Mouse (Mus musculus) forebrain, embryonic 12.5 days (tissue): ENCODE data around the gene Cntnap2. TPM values are rescaled to one million over a fixed set of nuclear protein-coding genes. Genes with fewer than 3 reads are reported as not detected.
"Not testable (repeated sequence)": the region's sequence is repeated elsewhere in the genome, so short reads cannot be mapped to it uniquely, and the experiment has no call there.

Source experiments
- ATAC-seq: fragments of 200-750 bp; cut with Nextera tagmentation; 2 replicates; pipeline ENCODE4 v1.8.0; 2017; ENCODE audit warnings: moderate TSS enrichment; ENCODE audit not compliant: low FRiP score
- H3K27ac ChIP-seq: fragments of 300-500 bp; sonication (generic); 2 replicates; pipeline ENCODE4 v1.5.1; 2016; ENCODE audit warnings: mild to moderate bottlenecking
- H3K27me3 ChIP-seq: fragments of 300-500 bp; sonication (generic); 2 replicates; pipeline ENCODE4 v1.6.1; 2016; ENCODE audit warnings: mild to moderate bottlenecking
- H3K36me3 ChIP-seq: fragments of 300-500 bp; sonication (generic); replicated peaks from 2 replicates; pipeline ENCODE4 v1.6.1; 2016; ENCODE audit warnings: mild to moderate bottlenecking
- H3K4me1 ChIP-seq: fragments of 300-500 bp; sonication (generic); 2 replicates; pipeline ENCODE4 v1.6.1; 2016
- H3K4me2 ChIP-seq: fragments of 300-500 bp; sonication (generic); 2 replicates; pipeline ENCODE4 v1.6.1; 2016; ENCODE audit warnings: mild to moderate bottlenecking, moderate library complexity
- H3K4me3 ChIP-seq: fragments of 300-500 bp; sonication (generic); replicated peaks from 2 replicates; pipeline ENCODE4 v1.5.1; 2016; ENCODE audit warnings: mild to moderate bottlenecking
- H3K9ac ChIP-seq: fragments of 300-500 bp; sonication (generic); 2 replicates; pipeline ENCODE4 v1.6.1; 2016; ENCODE audit warnings: mild to moderate bottlenecking
- H3K9me3 ChIP-seq: fragments of 300-500 bp; sonication (generic); 2 replicates; pipeline ENCODE4 v1.6.1; 2016
- WGBS: fragments of 180-500 bp; shearing (Covaris S2); methylation state at CpG from one replicate; pipeline ENCODE4 v1.1.7; 2016; 5-methylcytosine and 5-hydroxymethylcytosine counted together
- polyA plus RNA-seq: library from polyadenylated mRNA; unstranded; fragments of >200 nt; fragmentation: Nextera tagmentation; extraction: Ambion mirVana; gene quantifications from 2 replicates; pipeline ENCODE4 v1.2.1, GENCODE M21; 2016

The Cntnap2 gene
- polyA plus RNA-seq, 1 experiment from 2014 or later, result 99.3 TPM

DNA sequence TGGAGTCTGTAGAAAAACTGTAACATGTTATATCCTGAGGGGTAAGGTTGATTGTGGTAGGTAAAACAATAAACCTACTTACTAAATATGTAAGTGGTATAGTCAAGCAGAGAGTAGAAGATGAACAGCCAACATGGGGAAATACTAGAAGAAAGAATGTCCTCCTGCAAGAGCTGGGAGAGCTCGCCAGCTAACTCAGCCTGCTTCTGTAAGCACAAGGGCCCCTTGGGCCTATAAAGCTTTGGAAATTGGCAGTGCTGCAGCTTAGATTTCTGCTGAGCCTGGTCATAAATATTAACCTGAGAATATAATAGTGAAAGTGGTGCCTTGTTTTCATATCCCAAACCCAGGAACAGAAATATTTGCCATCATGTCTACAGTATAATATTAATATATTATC, 2164.4 kb downstream of the Cntnap2 start:
- ATAC-seq, H3K9ac ChIP-seq, H3K9me3 ChIP-seq, H3K27ac ChIP-seq, H3K27me3 ChIP-seq, H3K4me3 ChIP-seq, H3K4me2 ChIP-seq, H3K36me3 ChIP-seq: not testable (repeated sequence)
- WGBS, result 70% methylated on average over 1 of the region's 1 CpGs
- H3K4me1 ChIP-seq, result peaks cover 15% of the 10 kb centered on the region

DNA sequence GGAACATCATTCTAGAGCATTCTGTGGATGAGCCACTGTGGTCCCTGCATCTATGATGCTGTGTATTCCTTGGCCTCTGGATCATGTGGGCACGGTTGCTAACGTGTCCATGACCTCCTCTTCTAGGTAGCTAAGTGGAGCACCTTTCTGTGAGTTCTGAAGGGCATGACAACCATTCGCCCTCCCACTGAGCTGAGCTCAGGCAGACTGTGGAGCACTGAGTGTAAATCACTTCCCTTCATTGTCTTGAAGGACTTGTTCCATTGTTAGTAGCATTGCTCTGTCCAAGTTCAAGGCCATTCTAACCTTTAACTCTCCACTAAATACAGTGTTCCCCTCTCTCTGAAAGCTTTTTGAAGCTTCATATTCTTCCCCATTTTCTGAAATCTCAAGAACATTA, 2166.2 kb downstream of the Cntnap2 start:
- not testable (repeated sequence) for ATAC-seq, H3K27me3 ChIP-seq, H3K27ac ChIP-seq, H3K4me2 ChIP-seq, H3K4me3 ChIP-seq, H3K36me3 ChIP-seq, H3K9ac ChIP-seq, H3K9me3 ChIP-seq
- 81% methylated on average over 3 of the region's 3 CpGs for WGBS
- peaks cover 20% of the 10 kb centered on the region for H3K4me1 ChIP-seq

DNA sequence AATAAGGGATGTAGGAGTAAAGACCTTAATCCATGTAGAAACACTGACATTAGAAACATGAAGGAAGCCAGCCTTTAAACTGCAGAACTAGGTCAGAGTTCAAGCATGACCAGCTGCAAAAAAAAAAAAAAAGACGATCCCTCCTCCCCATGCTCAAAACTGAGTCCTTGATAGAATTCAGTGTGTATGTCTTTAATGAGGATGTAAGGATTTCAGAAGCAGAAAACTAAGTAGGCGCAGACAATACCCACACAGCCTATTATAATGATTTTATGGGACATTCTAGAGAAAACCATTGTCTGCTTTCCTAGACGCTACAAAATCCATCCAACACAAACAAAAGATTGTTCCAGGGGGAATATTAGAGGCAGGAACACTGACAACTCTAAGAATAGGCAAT, 2168.4 kb downstream of the Cntnap2 start:
- Histone ChIP-seq H3K27ac (peak overlapping the region; percentile 59), H3K9me3 (no peaks in the 10 kb centered on the region), H3K9ac (no peak overlapping the region), H3K27me3 (no peaks in the 10 kb centered on the region), H3K4me2 (no peak overlapping the region), H3K4me3 (no peak overlapping the region), H3K36me3 (no peaks in the 10 kb centered on the region), H3K4me1 (peaks cover 20% of the 10 kb centered on the region)
- WGBS, result 16% methylated on average over 3 of the region's 3 CpGs
- ATAC-seq, result no peak

DNA sequence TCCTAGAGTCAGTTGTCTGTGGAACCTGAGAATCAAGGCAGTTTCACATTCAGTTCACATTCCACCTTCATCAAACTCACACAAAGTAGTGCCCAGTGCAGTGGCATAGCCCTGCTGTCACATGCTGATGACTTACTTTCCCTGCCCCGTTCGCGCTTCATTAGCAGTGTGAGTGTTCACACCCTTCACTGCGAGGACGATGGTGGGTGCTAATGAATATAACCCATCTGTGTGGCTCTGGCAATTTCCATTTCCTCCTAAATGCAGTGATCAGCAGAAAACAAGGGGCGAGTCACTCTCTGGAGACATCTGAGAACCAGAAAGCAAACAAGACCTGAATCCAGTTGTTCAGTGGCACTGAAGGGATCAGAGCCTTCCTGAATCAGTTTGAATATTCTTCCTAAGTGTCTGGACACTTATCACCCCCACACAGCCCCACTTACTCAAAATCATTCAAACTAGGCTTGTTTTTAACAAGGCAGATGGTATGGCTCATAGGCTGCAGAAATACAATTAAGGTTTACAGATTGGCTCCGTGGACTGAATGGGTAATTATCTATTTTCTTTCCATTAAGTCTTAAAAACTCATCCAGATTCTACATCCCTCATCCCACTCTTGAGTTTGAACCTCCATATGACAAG, 2169.6 kb downstream of the Cntnap2 start:
- peak; percentile 92 for ATAC-seq
- Histone ChIP-seq H3K27ac (peak overlapping the region; percentile 76), H3K36me3 (no peaks in the 10 kb centered on the region), H3K27me3 (no peaks in the 10 kb centered on the region), H3K9ac (no peak overlapping the region), H3K4me2 (no peak overlapping the region), H3K4me3 (no peak overlapping the region), H3K9me3 (no peaks in the 10 kb centered on the region), H3K4me1 (peaks cover 20% of the 10 kb centered on the region)
- WGBS, result 49% methylated on average over 7 of the region's 7 CpGs

DNA sequence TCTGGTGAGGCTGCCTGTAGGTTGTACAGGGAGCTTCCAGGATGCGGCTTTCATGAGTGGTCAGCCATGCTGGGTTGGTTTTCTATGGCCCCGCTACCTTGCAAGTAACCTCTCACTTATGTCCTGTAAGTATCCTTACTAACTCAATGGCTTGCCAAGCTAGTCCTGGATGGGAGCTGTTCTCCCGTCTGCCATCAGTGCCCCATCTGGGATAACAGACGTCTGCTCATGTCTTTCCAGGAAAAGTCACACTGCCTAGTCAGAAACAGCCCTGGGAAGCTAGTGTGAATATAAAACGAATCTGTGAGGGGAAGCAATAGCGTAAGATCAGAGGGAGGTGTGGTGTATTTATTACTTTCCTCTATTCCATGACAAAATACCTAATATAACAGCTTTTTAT, 2172.4 kb downstream of the Cntnap2 start:
- Histone ChIP-seq H3K27ac (peak overlapping the region; percentile 37; the same call in 1 of the 2 replicates), H3K4me2 (no peak overlapping the region), H3K36me3 (no peaks in the 10 kb centered on the region), H3K4me3 (no peak overlapping the region), H3K27me3 (no peaks in the 10 kb centered on the region), H3K9ac (no peak overlapping the region), H3K4me1 (peaks cover 19% of the 10 kb centered on the region), H3K9me3 (no peaks in the 10 kb centered on the region)
- no peak for ATAC-seq
- WGBS, result 69% methylated on average over 6 of the region's 6 CpGs

DNA sequence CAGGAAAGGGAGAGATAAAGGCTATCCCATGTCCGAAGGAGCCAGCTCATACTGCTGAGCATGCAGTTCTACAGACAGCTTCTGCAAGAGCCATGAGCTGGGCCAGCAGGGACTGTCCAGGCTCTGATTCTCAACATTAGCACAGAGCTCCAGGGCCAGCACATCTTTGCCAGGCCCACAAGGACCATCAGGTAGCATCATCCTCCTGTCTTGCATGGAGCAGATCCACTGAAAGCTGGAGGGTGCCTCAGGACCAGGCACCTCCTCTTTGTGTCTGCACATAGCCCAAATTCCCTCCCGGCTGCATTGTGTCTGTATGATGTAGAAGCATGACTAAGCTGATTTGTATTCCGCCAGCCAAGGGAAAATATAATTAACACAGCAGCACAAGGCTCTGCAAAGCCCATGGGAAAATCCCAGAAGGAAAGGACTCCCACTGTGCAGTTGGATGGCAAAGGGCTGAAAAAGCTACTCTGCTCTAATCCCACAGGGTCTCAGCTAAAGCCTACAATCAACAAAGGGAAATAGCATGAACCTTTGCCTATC, 2180.3 kb downstream of the Cntnap2 start:
- 5% methylated on average over 3 of the region's 3 CpGs for WGBS
- no peak overlapping the region for H3K4me3 ChIP-seq
- H3K4me2 ChIP-seq, result peak overlapping the region; percentile 23; the same call in 1 of the 2 replicates
- H3K9me3 ChIP-seq, result no peaks in the 10 kb centered on the region
- peaks cover 34% of the 10 kb centered on the region for H3K4me1 ChIP-seq
- H3K27ac ChIP-seq, result peak overlapping the region; percentile 95
- H3K27me3 ChIP-seq, result no peaks in the 10 kb centered on the region
- peak; percentile 87 for ATAC-seq
- no peaks in the 10 kb centered on the region for H3K36me3 ChIP-seq
- no peak overlapping the region for H3K9ac ChIP-seq

DNA sequence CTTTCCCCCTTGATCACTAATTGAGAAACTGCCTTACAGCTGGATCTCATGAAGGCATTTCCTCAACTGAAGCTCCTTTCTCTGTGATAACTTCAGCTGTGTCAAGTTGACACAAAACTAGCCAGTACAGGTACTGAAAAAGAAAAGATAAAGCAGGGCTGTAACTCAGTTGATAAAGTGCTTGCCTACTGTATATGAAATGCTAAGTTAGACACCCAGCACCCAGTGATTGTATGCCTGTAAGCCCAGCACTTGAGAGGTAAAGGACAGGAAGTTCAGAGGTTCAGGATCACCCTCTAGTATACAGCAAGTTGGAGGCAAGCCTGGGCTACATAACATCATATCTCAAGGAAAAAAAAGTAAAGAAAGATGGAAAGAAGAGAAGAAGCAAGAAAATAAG, 2182.2 kb downstream of the Cntnap2 start:
- H3K4me1 ChIP-seq, result peaks cover 48% of the 10 kb centered on the region

DNA sequence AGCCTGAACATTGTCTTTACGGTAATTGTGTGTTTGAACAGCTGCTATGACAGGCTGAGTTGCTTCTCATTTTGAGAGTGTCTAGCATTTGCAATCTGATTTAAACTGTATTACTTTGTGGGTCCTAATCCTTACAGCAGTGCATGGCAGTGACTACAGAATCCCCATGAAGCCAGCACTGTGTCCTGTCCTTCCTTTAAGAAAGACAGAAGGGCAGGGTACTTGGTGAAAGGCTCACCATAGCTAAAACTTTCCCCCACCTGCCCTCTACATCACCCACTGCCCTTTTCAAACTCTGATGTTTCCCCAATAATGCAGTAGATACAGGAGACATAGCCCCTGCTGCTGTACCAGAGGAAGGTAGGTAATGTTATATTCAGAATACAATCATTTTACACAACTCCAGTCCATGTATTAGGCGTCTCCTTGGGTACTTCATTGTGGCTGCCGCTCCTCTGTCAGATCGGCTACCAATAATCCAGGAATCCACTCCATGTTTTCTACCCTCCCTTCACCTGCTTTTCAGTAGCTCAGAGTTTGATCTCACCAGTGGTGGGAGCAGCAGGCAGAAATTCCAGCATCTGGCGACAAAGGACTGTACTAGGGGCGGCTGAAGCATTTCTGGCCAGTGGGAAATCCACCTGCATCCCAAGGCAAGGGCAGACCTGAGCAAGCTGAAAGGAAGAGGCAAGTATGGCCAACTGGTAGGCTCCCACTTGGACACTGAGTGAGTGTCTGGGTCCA, 2184.9 kb downstream of the Cntnap2 start:
- ATAC-seq, result peak; percentile 86
- 15% methylated on average over 6 of the region's 6 CpGs for WGBS

More for the DNA sequence above, 2182.2 kb downstream of the Cntnap2 start:
- H3K9ac ChIP-seq, result no peak overlapping the region
- no peak overlapping the region for H3K27ac ChIP-seq
- H3K36me3 ChIP-seq, result no peaks in the 10 kb centered on the region
- H3K27me3 ChIP-seq, result no peaks in the 10 kb centered on the region
- ATAC-seq, result no peak
- H3K4me2 ChIP-seq, result no peak overlapping the region
- no peak overlapping the region for H3K4me3 ChIP-seq
- no peaks in the 10 kb centered on the region for H3K9me3 ChIP-seq

DNA sequence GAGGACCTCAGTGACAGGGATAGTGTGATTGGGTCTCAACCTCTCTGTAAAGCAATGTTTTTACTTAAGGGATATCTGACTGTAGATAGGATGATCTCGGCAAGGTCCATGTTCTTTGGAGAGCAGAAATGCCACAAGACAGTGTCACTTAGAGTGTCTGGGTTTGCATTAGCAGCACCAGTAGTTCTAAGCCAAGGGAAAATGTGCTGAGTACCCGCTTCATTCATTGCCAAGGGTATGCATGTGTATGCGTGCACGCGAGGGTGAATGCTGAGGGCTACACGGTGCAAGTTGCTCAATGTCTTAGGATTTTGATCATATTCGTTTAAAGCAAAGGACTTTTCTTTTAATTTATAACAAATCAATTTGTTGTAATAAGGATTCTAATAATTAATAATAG, 2185.5 kb downstream of the Cntnap2 start:
- WGBS, result 9% methylated on average over 7 of the region's 7 CpGs
- Histone ChIP-seq H3K9me3 (no peaks in the 10 kb centered on the region), H3K4me3 (peak overlapping the region; percentile 54), H3K27me3 (no peaks in the 10 kb centered on the region), H3K4me2 (peak overlapping the region; percentile 67), H3K9ac (peak overlapping the region; percentile 65), H3K36me3 (peaks cover 9% of the 10 kb centered on the region; the same call in 1 of the 2 replicates), H3K4me1 (peaks cover 52% of the 10 kb centered on the region), H3K27ac (peak overlapping the region; percentile 92)
- peak; percentile 75 for ATAC-seq

More for the DNA sequence above, 2184.9 kb downstream of the Cntnap2 start:
- peak overlapping the region; percentile 54 for H3K4me3 ChIP-seq
- H3K4me2 ChIP-seq, result peak overlapping the region; percentile 67
- H3K36me3 ChIP-seq, result peaks cover 9% of the 10 kb centered on the region; the same call in 1 of the 2 replicates
- H3K27ac ChIP-seq, result peak overlapping the region; percentile 92
- H3K9me3 ChIP-seq, result no peaks in the 10 kb centered on the region
- peak overlapping the region; percentile 65 for H3K9ac ChIP-seq
- H3K4me1 ChIP-seq, result peaks cover 52% of the 10 kb centered on the region
- H3K27me3 ChIP-seq, result no peaks in the 10 kb centered on the region

DNA sequence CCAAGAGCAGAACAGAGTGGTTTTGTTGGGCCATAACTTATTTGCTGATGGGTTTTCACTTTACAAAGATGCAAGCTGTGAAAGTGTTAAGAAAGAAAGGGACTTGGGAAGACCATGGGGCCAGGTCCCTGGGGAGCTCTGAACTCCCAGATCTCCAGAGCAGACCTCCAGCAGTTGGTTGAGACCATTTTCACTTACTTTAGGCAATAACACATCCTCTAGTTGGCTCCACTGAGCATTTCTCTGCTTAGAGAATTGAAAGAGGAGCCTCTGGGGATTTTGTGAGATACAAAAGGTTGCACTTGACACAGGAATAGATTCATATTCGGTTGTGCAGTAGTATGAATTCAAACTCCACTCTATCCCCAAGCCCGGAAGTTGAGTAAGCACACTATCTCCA, 2196.1 kb downstream of the Cntnap2 start:
- ATAC-seq, result no peak
- Histone ChIP-seq H3K9ac (no peak overlapping the region), H3K36me3 (peaks cover 10% of the 10 kb centered on the region), H3K27ac (no peak overlapping the region), H3K4me2 (no peak overlapping the region), H3K9me3 (no peaks in the 10 kb centered on the region), H3K4me1 (peaks cover 38% of the 10 kb centered on the region), H3K4me3 (no peak overlapping the region), H3K27me3 (no peaks in the 10 kb centered on the region)
- WGBS, result 82% methylated on average over 2 of the region's 2 CpGs

DNA sequence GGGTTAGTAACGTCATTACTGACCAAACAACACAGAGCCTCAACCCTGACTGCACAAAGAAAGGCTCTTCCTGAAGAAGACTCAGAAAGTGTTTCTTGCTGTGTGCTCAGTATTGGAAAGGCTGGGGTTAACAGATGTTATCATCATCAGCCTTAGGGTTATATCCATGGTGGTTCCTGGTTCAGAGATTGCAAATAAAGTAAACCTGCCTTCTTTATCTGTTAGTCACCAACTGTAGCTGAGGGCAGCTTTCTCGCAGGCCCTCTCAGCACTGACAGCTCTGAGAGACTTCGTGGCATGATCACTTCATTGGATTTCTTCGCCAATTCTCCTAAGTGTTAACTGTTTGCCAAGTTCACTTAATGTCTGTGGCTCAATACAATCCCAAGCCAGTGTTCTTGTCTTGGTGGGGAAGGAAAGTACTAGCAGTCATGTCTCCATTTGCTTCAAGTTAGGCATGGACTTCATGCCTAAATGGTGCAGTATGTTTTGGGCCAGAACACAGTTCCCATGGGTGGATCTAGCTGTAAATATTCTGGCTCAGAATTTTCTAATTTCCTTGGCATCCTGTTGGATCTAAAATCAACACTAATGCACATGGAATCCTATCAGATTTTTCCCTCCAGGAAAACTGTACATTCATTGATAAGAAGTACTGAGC, 2197.2 kb downstream of the Cntnap2 start:
- 85% methylated on average over 4 of the region's 4 CpGs for WGBS
- H3K27me3 ChIP-seq, result no peaks in the 10 kb centered on the region
- no peak overlapping the region for H3K4me3 ChIP-seq
- ATAC-seq, result no peak
- peaks cover 40% of the 10 kb centered on the region for H3K4me1 ChIP-seq
- no peaks in the 10 kb centered on the region for H3K9me3 ChIP-seq
- H3K4me2 ChIP-seq, result no peak overlapping the region
- H3K27ac ChIP-seq, result 0 out of 2 replicates have a peak overlapping the region, but pooled peaks have one; percentile 25
- peaks cover 16% of the 10 kb centered on the region for H3K36me3 ChIP-seq
- H3K9ac ChIP-seq, result no peak overlapping the region

DNA sequence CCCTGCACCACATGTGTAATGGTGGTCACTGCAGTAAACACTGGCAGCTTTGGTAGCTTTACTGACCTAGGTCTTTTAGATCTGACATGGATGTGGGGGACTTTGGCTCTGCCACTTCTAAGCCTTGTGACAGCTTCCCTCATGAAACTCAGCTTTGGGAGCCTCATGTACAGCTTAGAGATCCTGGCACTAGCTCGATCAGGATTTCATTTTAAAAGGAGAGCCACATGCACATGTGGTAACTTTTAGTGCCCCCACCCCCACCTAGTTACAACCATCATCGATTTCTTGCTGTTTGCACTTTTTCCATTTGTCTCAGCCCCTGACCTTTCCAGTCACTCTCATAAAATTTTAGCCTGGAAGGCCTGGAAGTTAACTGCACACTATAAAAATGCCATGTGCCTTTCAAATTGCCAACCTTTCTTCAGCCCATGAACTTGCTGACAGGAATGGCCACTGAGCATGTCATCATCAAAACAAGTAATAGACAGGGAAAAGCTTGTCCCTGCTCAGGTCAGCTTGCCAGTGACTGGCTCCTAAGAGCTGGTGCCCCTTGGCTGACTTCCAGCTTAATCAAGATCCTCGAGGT, 2197.9 kb downstream of the Cntnap2 start:
- ATAC-seq, result no peak
- H3K9me3 ChIP-seq, result no peaks in the 10 kb centered on the region
- H3K27me3 ChIP-seq, result no peaks in the 10 kb centered on the region
- whole genome bisulfite sequencing, result 67% methylated on average over 3 of the region's 3 CpGs
- 0 out of 2 replicates have a peak overlapping the region, but pooled peaks have one; percentile 25 for H3K27ac ChIP-seq
- H3K36me3 ChIP-seq, result peaks cover 10% of the 10 kb centered on the region
- H3K9ac ChIP-seq, result no peak overlapping the region
- H3K4me3 ChIP-seq, result no peak overlapping the region
- peaks cover 40% of the 10 kb centered on the region for H3K4me1 ChIP-seq
- H3K4me2 ChIP-seq, result no peak overlapping the region
